Mouse (Mus musculus) liver, adult 2 months (tissue): Measurements from ENCODE around the gene Klhl35.

ENCODE experiments used
- CTCF ChIP-seq: fragments of 200-500 bp; IDR thresholded peaks from 2 replicates; pipeline ENCODE4 v1.5.1; 2011; ENCODE audit warnings: low read depth, low read length, control low read depth
- POLR2A ChIP-seq: fragments of 200-500 bp; IDR thresholded peaks from 2 replicates; pipeline ENCODE4 v1.6.1; 2011; ENCODE audit warnings: low read length, control low read depth; ENCODE audit not compliant: insufficient read depth; ENCODE audit errors: extremely low read depth

- TF ChIP-seq CTCF = no peak
- TF ChIP-seq POLR2A = peak; percentile 87
Observed at GRCm38 (mm10) chr7:99483271-99483923, 17.6 kb downstream of the Klhl35 start, which contains the start of gene Rps3.
